Mouse (Mus musculus): ENCODE results near the gene Slc22a15.

Gene Slc22a15

GRCm38 (mm10) chr3:101923843-101924740 is at the start of gene Slc22a15:
Slc22a15 (minus strand) TSS chr3:101924453.
- DNase-seq (ENCODE audit: low read depth), result no peak

- DNase-seq (ENCODE audit: low read depth), result no peak
Observed at GRCm38 (mm10) chr3:101966825-101967558, 42.7 kb upstream of the Slc22a15 start.

GRCm38 (mm10) chr3:101964352-101964751 is 40.1 kb upstream of the Slc22a15 start:
- no peak for DNase-seq (ENCODE audit: low read depth)

- no peak for DNase-seq (ENCODE audit: low read depth)
Observed at GRCm38 (mm10) chr3:101963501-101963900, 39.2 kb upstream of the Slc22a15 start.

- no peak for DNase-seq (ENCODE audit: low read depth)
Observed at GRCm38 (mm10) chr3:101961146-101961835, 37.0 kb upstream of the Slc22a15 start.

- DNase-seq (ENCODE audit: low read depth), result no peak
Observed at GRCm38 (mm10) chr3:101958047-101958446, 33.8 kb upstream of the Slc22a15 start.

GRCm38 (mm10) chr3:101953506-101953905 is 29.3 kb upstream of the Slc22a15 start:
- no peak for DNase-seq (ENCODE audit: low read depth)

GRCm38 (mm10) chr3:101952577-101952976 is 28.3 kb upstream of the Slc22a15 start:
- DNase-seq (ENCODE audit: low read depth), result no peak

GRCm38 (mm10) chr3:101948572-101948971 is 24.3 kb upstream of the Slc22a15 start:
- peak; percentile 89 for DNase-seq (ENCODE audit: low read depth)

GRCm38 (mm10) chr3:101947250-101947649 is 23.0 kb upstream of the Slc22a15 start:
- no peak for DNase-seq (ENCODE audit: low read depth)

GRCm38 (mm10) chr3:101945257-101945656 is 21.0 kb upstream of the Slc22a15 start:
- DNase-seq (ENCODE audit: low read depth), result no peak

- DNase-seq (ENCODE audit: low read depth), result no peak
Observed at GRCm38 (mm10) chr3:101940418-101940817, 16.2 kb upstream of the Slc22a15 start.

- no peak for DNase-seq (ENCODE audit: low read depth)
Observed at GRCm38 (mm10) chr3:101939865-101940264, 15.6 kb upstream of the Slc22a15 start.

- DNase-seq (ENCODE audit: low read depth), result no peak
Observed at GRCm38 (mm10) chr3:101939152-101939551, 14.9 kb upstream of the Slc22a15 start.

- DNase-seq (ENCODE audit: low read depth), result no peak
Observed at GRCm38 (mm10) chr3:101936369-101936768, 12.1 kb upstream of the Slc22a15 start.

- DNase-seq (ENCODE audit: low read depth), result no peak
Observed at GRCm38 (mm10) chr3:101933820-101934219, 9.6 kb upstream of the Slc22a15 start.

- DNase-seq (ENCODE audit: low read depth), result no peak
Observed at GRCm38 (mm10) chr3:101929105-101929876, 5.0 kb upstream of the Slc22a15 start.

GRCm38 (mm10) chr3:101926636-101927035 is 2.4 kb upstream of the Slc22a15 start:
- DNase-seq (ENCODE audit: low read depth), result no peak

- DNase-seq (ENCODE audit: low read depth), result no peak
Observed at GRCm38 (mm10) chr3:101925663-101926062, 1.4 kb upstream of the Slc22a15 start.

GRCm38 (mm10) chr3:101922366-101922765 is 1.9 kb downstream of the Slc22a15 start:
- DNase-seq (ENCODE audit: low read depth), result no peak

GRCm38 (mm10) chr3:101918526-101918925 is 5.7 kb downstream of the Slc22a15 start:
- DNase-seq (ENCODE audit: low read depth), result no peak

GRCm38 (mm10) chr3:101917665-101918064 is 6.6 kb downstream of the Slc22a15 start:
- DNase-seq (ENCODE audit: low read depth), result no peak

Measured in fibroblast of lung, adult 2 months (primary cell).